In genomic region chr2:157840641-157841078, GRCm38 (mm10) we compare ENCODE assay signal across 10 mouse cellular contexts.
A peak's percentile ranks its signal among the peaks of the same experiment; 100 is the strongest.
DNase-seq lines count a peak whose midpoint lies in the region; ATAC-seq and TF ChIP-seq lines count a peak whose summit lies in the region.
"Had no signal": no experiment of that assay in that cellular context is flagged by ENCODE, and none has a peak within 500 bp of the region (broad histone marks: within the 10 kb centered on the region; RNA-seq: fewer than 3 reads in every experiment).

No protein-coding gene starts in this region.

- H3K4me2 ChIP-seq in forebrain, postnatal 0 days (ENCODE audit: low read depth): no peak overlapping the region
- H3K4me2 ChIP-seq: intestine, embryonic 15.5 days had no signal

- 0 out of 2 replicates have a peak, but pooled peaks cover 7% of the 10 kb centered on the region for H3K36me3 ChIP-seq in forebrain, postnatal 0 days (ENCODE audit: insufficient read depth)
- H3K36me3 ChIP-seq: intestine, embryonic 15.5 days had no signal

- TF ChIP-seq CTCF in forebrain, postnatal 0 days (IDR thresholded peaks at IDR 0.05; ENCODE audit: low read depth): no peak

- no peaks in the 10 kb centered on the region for H3K9me3 ChIP-seq in forebrain, postnatal 0 days (ENCODE audit: low read length)
- H3K9me3 ChIP-seq: intestine, embryonic 15.5 days had no signal

- H3K27me3 ChIP-seq in forebrain, postnatal 0 days (ENCODE audit: insufficient read depth, low read length): no peaks in the 10 kb centered on the region
- H3K27me3 ChIP-seq: intestine, embryonic 15.5 days; Patski had no signal

- peak; percentile 41 for DNase-seq in lung, postnatal 25 days (ENCODE audit: low spot score)
- DNase-seq in lung, postnatal 14 days: no peak
- DNase-seq in R1 (ENCODE audit: low read depth, low spot score): peak; percentile 96
- no peak for DNase-seq in forebrain, postnatal 0 days
- DNase-seq in thymus, postnatal 0 days (ENCODE audit: low spot score): no peak
- no peak for DNase-seq in cerebellum, adult 8-10 months

- H3K4me3 ChIP-seq in forebrain, postnatal 0 days (ENCODE audit: low read depth, low read length): no peak overlapping the region
- H3K4me3 ChIP-seq: intestine, embryonic 15.5 days had no signal

- no peak overlapping the region for H3K27ac ChIP-seq in forebrain, postnatal 0 days (ENCODE audit: low read depth, low read length)
- H3K27ac ChIP-seq: intestine, embryonic 15.5 days; macrophage had no signal

- ATAC-seq in forebrain, postnatal 0 days: peak; percentile 75; the same call in 1 of the 2 replicates
- ATAC-seq in monocyte, adult 5-6 weeks (replicated peaks; ENCODE audit: insufficient number of reproducible peaks, low FRiP score, low TSS enrichment, poor library complexity, severe bottlenecking): peak; percentile 90
- ATAC-seq: intestine, embryonic 15.5 days; Patski had no signal

- H3K4me1 ChIP-seq in forebrain, postnatal 0 days (ENCODE audit: insufficient read depth): no peaks in the 10 kb centered on the region
- H3K4me1 ChIP-seq: intestine, embryonic 15.5 days had no signal

- no peak overlapping the region for H3K9ac ChIP-seq in forebrain, postnatal 0 days
- H3K9ac ChIP-seq: intestine, embryonic 15.5 days had no signal

Comparison
In these comparisons a context has a peak if more than half of its experiments do, and no peak if none do; other contexts are left out.
1. DNase-seq: peak in lung, postnatal 25 days (single experiment) and R1 (single experiment); none in lung, postnatal 14 days (single experiment), forebrain, postnatal 0 days (single experiment), thymus, postnatal 0 days (single experiment) and cerebellum, adult 8-10 months (single experiment).